ENCODE assay signal across 8 mouse cellular contexts in the genomic region with DNA sequence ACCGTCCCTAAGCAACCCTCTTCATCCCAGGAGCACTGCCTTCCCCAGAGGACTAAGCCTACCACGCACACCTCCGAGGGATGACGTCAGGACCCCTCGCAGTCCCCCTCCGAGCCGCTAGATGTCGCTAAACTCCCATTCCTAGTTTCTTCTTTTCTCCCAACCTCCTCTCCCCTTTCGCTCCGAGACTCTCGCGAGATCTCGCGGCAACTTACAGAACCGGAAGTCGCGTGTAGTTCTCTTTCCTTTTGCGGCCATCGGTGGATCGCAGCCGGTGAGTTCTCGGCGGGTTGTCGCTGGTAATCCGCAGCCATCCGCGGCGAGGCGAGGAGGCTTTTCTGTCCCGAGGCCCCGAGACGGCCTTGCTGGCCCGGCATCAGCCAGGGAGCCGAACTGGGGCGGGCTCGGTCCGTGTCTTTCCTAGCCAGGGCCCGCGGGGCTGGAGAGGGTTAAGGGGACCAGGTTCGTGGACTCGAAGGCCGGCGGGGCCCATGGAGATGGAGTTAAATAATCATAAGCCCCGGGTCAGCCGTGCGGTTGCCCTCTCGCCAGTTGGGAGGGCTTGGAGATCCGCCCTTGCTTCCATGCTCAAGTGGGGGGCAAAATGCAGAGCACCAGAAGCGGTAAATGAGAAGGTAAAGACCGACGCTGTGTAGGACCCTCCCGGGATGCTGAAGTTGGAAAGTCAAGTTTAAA. TPM values are rescaled to one million over a fixed set of nuclear protein-coding genes. Genes with fewer than 3 reads are reported as not detected.
DNase-seq lines count a peak whose midpoint lies in the region; ATAC-seq and TF ChIP-seq lines count a peak whose summit lies in the region.

A gene (plus strand): TSS at position 233 of the 696 bp plus-strand sequence.

- peak within 1 kb of the TSS; percentile 74 for H3K4me2 ChIP-seq in lung, postnatal 0 days (replicated peaks; ENCODE audit: low read depth, low read length)

- peak; percentile 93 for ATAC-seq in frontal cortex, adult (ENCODE audit: low TSS enrichment)
- ATAC-seq in lung, postnatal 0 days = peak; percentile 90

- WGBS in hindbrain, embryonic 10.5 days = under 1% methylated on average over 52 of the region's 52 CpGs
- WGBS in lung, postnatal 0 days = under 1% methylated on average over 52 of the region's 52 CpGs

- DNase-seq in MN1 (ENCODE audit: low spot score) = peak; percentile 98
- peak; percentile 99 for DNase-seq in cerebellum, adult 9-10 months
- DNase-seq in hindbrain, embryonic 10.5 days (ENCODE audit: low spot score) = peak; percentile 98
- peak; percentile 98 for DNase-seq in layer of hippocampus, adult 9-11 months
- peak; percentile 99 for DNase-seq in lung, postnatal 0 days (ENCODE audit: low spot score)
- peak; percentile 98 for DNase-seq in ovary, postnatal 14 days (ENCODE audit: low spot score)
- peak; percentile 98 for DNase-seq in thymus, postnatal 14 days

- no peaks in the 10 kb centered on the region for H3K9me3 ChIP-seq in hindbrain, embryonic 10.5 days
- H3K9me3 ChIP-seq in lung, postnatal 0 days (ENCODE audit: low read length) = no peaks in the 10 kb centered on the region

- peak; percentile 96 for TF ChIP-seq EP300 in lung, postnatal 0 days (IDR thresholded peaks at IDR 0.05)

- H3K9ac ChIP-seq in lung, postnatal 0 days (replicated peaks; ENCODE audit: low read depth) = peak within 1 kb of the TSS; percentile 97

- peak; percentile 98 for TF ChIP-seq CTCF in lung, postnatal 0 days (IDR thresholded peaks at IDR 0.05)

- peaks cover 42% of the 10 kb centered on the region for H3K36me3 ChIP-seq in hindbrain, embryonic 10.5 days
- H3K36me3 ChIP-seq in lung, postnatal 0 days (ENCODE audit: insufficient read depth, low read length) = peaks cover 11% of the 10 kb centered on the region; the same call in 1 of the 2 replicates

- H3K27ac ChIP-seq in hindbrain, embryonic 10.5 days = peak within 1 kb of the TSS; percentile 97
- peak within 1 kb of the TSS; percentile 91 for H3K27ac ChIP-seq in lung, postnatal 0 days (ENCODE audit: low read length)

- H3K27me3 ChIP-seq in hindbrain, embryonic 10.5 days (ENCODE audit: insufficient read depth, poor library complexity, severe bottlenecking) = peaks cover 4% of the 10 kb centered on the region; the same call in 1 of the 2 replicates
- no peaks in the 10 kb centered on the region for H3K27me3 ChIP-seq in lung, postnatal 0 days (replicated peaks; ENCODE audit: insufficient read depth, low read length)

- peaks cover 15% of the 10 kb centered on the region for H3K4me1 ChIP-seq in hindbrain, embryonic 10.5 days (replicated peaks)
- no peaks in the 10 kb centered on the region for H3K4me1 ChIP-seq in lung, postnatal 0 days (ENCODE audit: insufficient read depth, low read depth, low read length)

- H3K4me3 ChIP-seq in hindbrain, embryonic 10.5 days = peak within 1 kb of the TSS; percentile 88
- H3K4me3 ChIP-seq in lung, postnatal 0 days (ENCODE audit: low read depth, low read length) = peak within 1 kb of the TSS; percentile 88

RNA-seq across cellular contexts. Expression of the gene that starts here (rescaled TPM):
- polyA plus RNA-seq in hindbrain, embryonic 10.5 days (2016; fragmentation: Nextera tagmentation; extraction: Ambion mirVana) = 904 and 972 TPM in 2 replicates
- polyA plus RNA-seq in lung, postnatal 0 days (2015; fragmentation: Nextera tagmentation; extraction: Ambion mirVana) = 741 and 807 TPM in 2 replicates

Comparison
In these comparisons a context has a peak if more than half of its experiments do, and no peak if none do; other contexts are left out.
1. Peak in every context shown above with its lines: DNase-seq, ATAC-seq, H3K4me3 ChIP-seq and H3K27ac ChIP-seq.